Mouse (Mus musculus): Measurements from ENCODE around the gene Catsper2.
"Not testable (repeated sequence)": the region's sequence is repeated elsewhere in the genome, so short reads cannot be mapped to it uniquely, and the experiment has no call there.

The Catsper2 gene

GRCm38 (mm10) chr2:121425890-121426289 lies 12.3 kb upstream of the Catsper2 start:
- DNase-seq = no peak

GRCm38 (mm10) chr2:121423166-121423565 lies 9.6 kb upstream of the Catsper2 start:
- DNase-seq = no peak

- DNase-seq = no peak
These were observed 4.9 kb upstream of the Catsper2 start for GRCm38 (mm10) chr2:121418476-121418875.

- DNase-seq = peak in 1 of 2 experiments; percentile 4
These were observed 2.8 kb upstream of the Catsper2 start for GRCm38 (mm10) chr2:121416356-121416755.

GRCm38 (mm10) chr2:121415591-121415990 lies 2.0 kb upstream of the Catsper2 start:
- no peak for DNase-seq

GRCm38 (mm10) chr2:121415103-121415502 lies 1.5 kb upstream of the Catsper2 start:
- DNase-seq = no peak

- DNase-seq = no peak
These were observed 620 bp upstream of the Catsper2 start for GRCm38 (mm10) chr2:121414139-121414685.

- DNase-seq = no peak
These were observed 677 bp downstream of the Catsper2 start for GRCm38 (mm10) chr2:121412843-121413386.

GRCm38 (mm10) chr2:121408160-121408559 lies 5.4 kb downstream of the Catsper2 start:
- DNase-seq = peak; percentile 20 to 30

- DNase-seq = no peak
These were observed 10.3 kb downstream of the Catsper2 start for GRCm38 (mm10) chr2:121403296-121403695.

- peak; percentile 91 to 93 for DNase-seq
These were observed 17.0 kb downstream of the Catsper2 start for GRCm38 (mm10) chr2:121396624-121397023.

GRCm38 (mm10) chr2:121386961-121387575 lies 26.5 kb downstream of the Catsper2 start, which contains the start of gene Strc:
Gene Strc (minus strand): TSS chr2:121387168.
- not testable (repeated sequence) for DNase-seq

GRCm38 (mm10) chr2:121374766-121375165 lies 38.8 kb downstream of the Catsper2 start:
- DNase-seq = no peak

GRCm38 (mm10) chr2:121372266-121372665 lies 41.3 kb downstream of the Catsper2 start:
- no peak for DNase-seq

- no peak for DNase-seq
These were observed 42.7 kb downstream of the Catsper2 start for GRCm38 (mm10) chr2:121370921-121371320.

GRCm38 (mm10) chr2:121368831-121369230 lies 44.8 kb downstream of the Catsper2 start:
- DNase-seq = peak in 1 of 2 experiments; percentile 42

GRCm38 (mm10) chr2:121363656-121364055 lies 49.9 kb downstream of the Catsper2 start:
- DNase-seq = no peak

GRCm38 (mm10) chr2:121359461-121359860 lies 54.1 kb downstream of the Catsper2 start:
- peak in 1 of 2 experiments; percentile 20 for DNase-seq

GRCm38 (mm10) chr2:121358381-121358780 lies 55.2 kb downstream of the Catsper2 start:
- peak; percentile 92 to 94 for DNase-seq

GRCm38 (mm10) chr2:121357961-121358360 lies 55.6 kb downstream of the Catsper2 start:
- no peak for DNase-seq

GRCm38 (mm10) chr2:121357494-121357893 lies 56.1 kb downstream of the Catsper2 start, which contains the start of gene Ckmt1:
Gene Ckmt1 (plus strand): TSS chr2:121357714.
- DNase-seq = no peak

- DNase-seq = peak; percentile 99
These were observed 58.6 kb downstream of the Catsper2 start, which contains the start of gene Ppip5k1 for GRCm38 (mm10) chr2:121354820-121355592. Gene Ppip5k1 (minus strand): TSS chr2:121355396.

GRCm38 (mm10) chr2:121354378-121354777 lies 59.2 kb downstream of the Catsper2 start:
- no peak for DNase-seq

Data from cerebellum, postnatal 36 days (tissue).